Mouse (Mus musculus) kidney, postnatal 25 days (tissue): Measurements from ENCODE around the gene Slc27a2.

Experiments used
- DNase-seq, 2 experiments: peaks; one replicate each; pipeline ENCODE4 v3.0.0; 2021; ENCODE audit warnings: mixed read lengths in 2 of 2

Slc27a2 gene

GRCm38 (mm10) chr2:126555533-126555932, 3.3 kb downstream of the Slc27a2 start:
- peak; percentile 58 to 78 for DNase-seq

- no peak for DNase-seq
Measured at GRCm38 (mm10) chr2:126560094-126560493, 7.9 kb downstream of the Slc27a2 start.

- DNase-seq = peak; percentile 40 to 42
Measured at GRCm38 (mm10) chr2:126563411-126564105, 11.4 kb downstream of the Slc27a2 start.

- peak; percentile 47 to 63 for DNase-seq
Measured at GRCm38 (mm10) chr2:126572163-126572562, 20.0 kb downstream of the Slc27a2 start.

GRCm38 (mm10) chr2:126572747-126573146, 20.5 kb downstream of the Slc27a2 start:
- no peak for DNase-seq

- peak; percentile 57 to 72 for DNase-seq
Measured at GRCm38 (mm10) chr2:126575391-126576176, 23.4 kb downstream of the Slc27a2 start.

GRCm38 (mm10) chr2:126577362-126577761, 25.2 kb downstream of the Slc27a2 start:
- no peak for DNase-seq

GRCm38 (mm10) chr2:126579282-126579681, 27.1 kb downstream of the Slc27a2 start:
- no peak for DNase-seq

GRCm38 (mm10) chr2:126583960-126584359, 31.8 kb downstream of the Slc27a2 start:
- DNase-seq = peak in 1 of 2 experiments; percentile 30

- DNase-seq = peak in 1 of 2 experiments; percentile 24
Measured at GRCm38 (mm10) chr2:126584621-126585369, 32.6 kb downstream of the Slc27a2 start.

- DNase-seq = peak in 1 of 2 experiments; percentile 38
Measured at GRCm38 (mm10) chr2:126587468-126587867, 35.3 kb downstream of the Slc27a2 start.

- peak in 1 of 2 experiments; percentile 21 for DNase-seq
Measured at GRCm38 (mm10) chr2:126591304-126591703, 39.1 kb downstream of the Slc27a2 start.

- peak; percentile 75 to 79 for DNase-seq
Measured at GRCm38 (mm10) chr2:126593831-126594610, 41.8 kb downstream of the Slc27a2 start.

- no peak for DNase-seq
Measured at GRCm38 (mm10) chr2:126596347-126597072, 44.3 kb downstream of the Slc27a2 start.

- peak in 1 of 2 experiments; percentile 59 for DNase-seq
Measured at GRCm38 (mm10) chr2:126597279-126598241, 45.4 kb downstream of the Slc27a2 start.

- DNase-seq = peak in 1 of 2 experiments; percentile 35
Measured at GRCm38 (mm10) chr2:126598359-126598758, 46.2 kb downstream of the Slc27a2 start.

- DNase-seq = peak in 1 of 2 experiments; percentile 27
Measured at GRCm38 (mm10) chr2:126599005-126599404, 46.8 kb downstream of the Slc27a2 start.

- DNase-seq = no peak
Measured at GRCm38 (mm10) chr2:126600533-126600932, 48.3 kb downstream of the Slc27a2 start.

GRCm38 (mm10) chr2:126601918-126602600, 49.9 kb downstream of the Slc27a2 start:
- peak in 1 of 2 experiments; percentile 13 for DNase-seq
